Mouse (Mus musculus) kidney, embryonic 14.5 days (tissue): ENCODE data around the gene Nckap5l. TPM values are rescaled to one million over a fixed set of nuclear protein-coding genes. Genes with fewer than 3 reads are reported as not detected.

ENCODE experiments used
- ATAC-seq: fragments of 200-750 bp; cut with Nextera tagmentation; 2 replicates; pipeline ENCODE4 v1.8.0; 2017; ENCODE audit warnings: moderate number of reproducible peaks, mild to moderate bottlenecking, moderate TSS enrichment, moderate library complexity; ENCODE audit not compliant: low FRiP score, low TSS enrichment
- H3K27ac ChIP-seq: fragments of 300-500 bp; sonication (generic); 2 replicates; pipeline ENCODE4 v1.5.1; 2014; ENCODE audit warnings: low read depth, mild to moderate bottlenecking, low read length, moderate library complexity, mixed read lengths
- H3K27me3 ChIP-seq: fragments of 300-500 bp; sonication (generic); 2 replicates; pipeline ENCODE4 v1.6.1; 2014; ENCODE audit warnings: mild to moderate bottlenecking, low read length; ENCODE audit not compliant: control insufficient read depth, insufficient read depth
- H3K36me3 ChIP-seq: fragments of 300-500 bp; sonication (generic); 2 replicates; pipeline ENCODE4 v1.6.1; 2014; ENCODE audit warnings: low read length, mixed read lengths; ENCODE audit not compliant: control insufficient read depth, insufficient read depth
- H3K4me1 ChIP-seq: fragments of 300-500 bp; sonication (generic); 2 replicates; pipeline ENCODE4 v1.6.1; 2014; ENCODE audit warnings: low read length, mixed read lengths; ENCODE audit not compliant: control insufficient read depth, insufficient read depth
- H3K4me2 ChIP-seq: fragments of 300-500 bp; sonication (generic); replicated peaks from 2 replicates; pipeline ENCODE4 v1.6.1; 2014; ENCODE audit warnings: low read depth, mild to moderate bottlenecking, low read length
- H3K4me3 ChIP-seq: fragments of 300-500 bp; sonication (generic); 2 replicates; pipeline ENCODE4 v1.5.1; 2014; ENCODE audit warnings: mild to moderate bottlenecking, low read length
- H3K9ac ChIP-seq: fragments of 300-500 bp; sonication (generic); 2 replicates; pipeline ENCODE4 v1.6.1; 2014; ENCODE audit warnings: low read depth, mild to moderate bottlenecking, low read length, moderate library complexity
- H3K9me3 ChIP-seq: fragments of 300-500 bp; sonication (generic); 2 replicates; pipeline ENCODE4 v1.6.1; 2016; ENCODE audit warnings: low read length; ENCODE audit not compliant: control insufficient read depth
- whole genome bisulfite sequencing: fragments of 180-500 bp; shearing (Covaris S2); extraction: QIAGEN DNeasy Blood & Tissue Kit; methylation state at CpG from one replicate; pipeline ENCODE4 v1.1.7; 2014; 5-methylcytosine and 5-hydroxymethylcytosine counted together
- polyA plus RNA-seq: library from polyadenylated mRNA; unstranded; fragments of >200 nt; fragmentation: Nextera tagmentation; extraction: Ambion mirVana; gene quantifications from 2 replicates; pipeline ENCODE4 v1.2.1, GENCODE M21; 2014

The Nckap5l gene
- polyA plus RNA-seq, 1 experiment from 2014 or later: 11.8 TPM

- Histone ChIP-seq H3K4me3 (no peak overlapping the region), H3K27me3 (no peaks in the 10 kb centered on the region), H3K27ac (peak overlapping the region; percentile 31; the same call in 1 of the 2 replicates), H3K9me3 (no peaks in the 10 kb centered on the region), H3K36me3 (no peaks in the 10 kb centered on the region), H3K9ac (no peak overlapping the region), H3K4me2 (no peak overlapping the region), H3K4me1 (peaks cover 44% of the 10 kb centered on the region)
- ATAC-seq: no peak
- WGBS: 76% methylated on average over 4 of the region's 4 CpGs
Observed at GRCm38 (mm10) chr15:99498356-99498755, 40.8 kb upstream of the Nckap5l start.

GRCm38 (mm10) chr15:99497527-99498242 is 40.1 kb upstream of the Nckap5l start:
- Histone ChIP-seq H3K27ac (peak overlapping the region; percentile 31; the same call in 1 of the 2 replicates), H3K27me3 (no peaks in the 10 kb centered on the region), H3K4me3 (no peak overlapping the region), H3K36me3 (no peaks in the 10 kb centered on the region), H3K9ac (no peak overlapping the region), H3K4me1 (peaks cover 44% of the 10 kb centered on the region), H3K4me2 (no peak overlapping the region), H3K9me3 (no peaks in the 10 kb centered on the region)
- 36% methylated on average over 12 of the region's 12 CpGs for WGBS
- ATAC-seq: no peak

GRCm38 (mm10) chr15:99497061-99497460 is 39.5 kb upstream of the Nckap5l start:
- Histone ChIP-seq H3K27me3 (no peaks in the 10 kb centered on the region), H3K9ac (no peak overlapping the region), H3K9me3 (no peaks in the 10 kb centered on the region), H3K36me3 (no peaks in the 10 kb centered on the region), H3K4me2 (no peak overlapping the region), H3K4me3 (no peak overlapping the region), H3K27ac (no peak overlapping the region), H3K4me1 (peaks cover 41% of the 10 kb centered on the region)
- peak; percentile 37; the same call in 1 of the 2 replicates for ATAC-seq
- 14% methylated on average over 4 of the region's 4 CpGs for WGBS

- Histone ChIP-seq H3K4me2 (no peak overlapping the region), H3K27ac (no peak overlapping the region), H3K9me3 (no peaks in the 10 kb centered on the region), H3K27me3 (no peaks in the 10 kb centered on the region), H3K36me3 (no peaks in the 10 kb centered on the region), H3K4me3 (no peak overlapping the region), H3K4me1 (no peaks in the 10 kb centered on the region), H3K9ac (no peak overlapping the region)
- ATAC-seq: no peak
- WGBS: 72% methylated on average over 6 of the region's 6 CpGs
Observed at GRCm38 (mm10) chr15:99484745-99485144, 27.2 kb upstream of the Nckap5l start.

GRCm38 (mm10) chr15:99475814-99476213 is 18.3 kb upstream of the Nckap5l start:
- no peak overlapping the region for H3K27ac ChIP-seq
- H3K36me3 ChIP-seq: no peaks in the 10 kb centered on the region
- H3K9me3 ChIP-seq: no peaks in the 10 kb centered on the region
- no peak for ATAC-seq
- no peak overlapping the region for H3K4me2 ChIP-seq
- peaks cover 7% of the 10 kb centered on the region; the same call in 1 of the 2 replicates for H3K4me1 ChIP-seq
- no peak overlapping the region for H3K4me3 ChIP-seq
- 83% methylated on average over 1 of the region's 1 CpGs for WGBS
- H3K9ac ChIP-seq: no peak overlapping the region
- no peaks in the 10 kb centered on the region for H3K27me3 ChIP-seq

GRCm38 (mm10) chr15:99474576-99474926 is 17.0 kb upstream of the Nckap5l start, which contains the start of gene Bcdin3d:
Gene Bcdin3d (minus strand): TSS chr15:99474730.
- H3K4me3 ChIP-seq: peak within 1 kb of the TSS; percentile 72
- H3K27ac ChIP-seq: peak within 1 kb of the TSS; percentile 87
- H3K4me2 ChIP-seq: peak within 1 kb of the TSS; percentile 57
- peak within 1 kb of the TSS; percentile 83 for H3K9ac ChIP-seq
- H3K4me1 ChIP-seq: peaks cover 7% of the 10 kb centered on the region; the same call in 1 of the 2 replicates
- H3K36me3 ChIP-seq: peaks cover 4% of the 10 kb centered on the region; the same call in 1 of the 2 replicates
- no peaks in the 10 kb centered on the region for H3K9me3 ChIP-seq
- WGBS: under 1% methylated on average over 26 of the region's 26 CpGs
- peak; percentile 85 for ATAC-seq
- H3K27me3 ChIP-seq: no peaks in the 10 kb centered on the region

GRCm38 (mm10) chr15:99473801-99474575 is 16.4 kb upstream of the Nckap5l start:
- H3K9me3 ChIP-seq: no peaks in the 10 kb centered on the region
- peak; percentile 82 for ATAC-seq
- H3K4me1 ChIP-seq: peaks cover 7% of the 10 kb centered on the region; the same call in 1 of the 2 replicates
- H3K4me2 ChIP-seq: peak overlapping the region; percentile 57
- no peaks in the 10 kb centered on the region for H3K27me3 ChIP-seq
- H3K36me3 ChIP-seq: peaks cover 4% of the 10 kb centered on the region; the same call in 1 of the 2 replicates
- peak overlapping the region; percentile 83 for H3K9ac ChIP-seq
- peak overlapping the region; percentile 87 for H3K27ac ChIP-seq
- WGBS: 5% methylated on average over 38 of the region's 38 CpGs
- H3K4me3 ChIP-seq: peak overlapping the region; percentile 72

- H3K27ac ChIP-seq: no peak overlapping the region
- H3K9ac ChIP-seq: no peak overlapping the region
- no peaks in the 10 kb centered on the region for H3K27me3 ChIP-seq
- H3K4me3 ChIP-seq: no peak overlapping the region
- no peak overlapping the region; the same call in 1 of the 2 replicates for H3K4me2 ChIP-seq
- peaks cover 7% of the 10 kb centered on the region; the same call in 1 of the 2 replicates for H3K4me1 ChIP-seq
- 85% methylated on average over 7 of the region's 7 CpGs for WGBS
- H3K9me3 ChIP-seq: no peaks in the 10 kb centered on the region
- H3K36me3 ChIP-seq: peaks cover 4% of the 10 kb centered on the region; the same call in 1 of the 2 replicates
- no peak for ATAC-seq
Observed at GRCm38 (mm10) chr15:99472972-99473371, 15.4 kb upstream of the Nckap5l start.

GRCm38 (mm10) chr15:99471677-99472063 is 14.1 kb upstream of the Nckap5l start:
- Histone ChIP-seq H3K36me3 (peaks cover 4% of the 10 kb centered on the region; the same call in 1 of the 2 replicates), H3K9ac (no peak overlapping the region), H3K27ac (no peak overlapping the region), H3K4me3 (no peak overlapping the region), H3K4me1 (peaks cover 7% of the 10 kb centered on the region; the same call in 1 of the 2 replicates), H3K9me3 (no peaks in the 10 kb centered on the region), H3K4me2 (no peak overlapping the region), H3K27me3 (no peaks in the 10 kb centered on the region)
- WGBS: 70% methylated on average over 14 of the region's 14 CpGs
- ATAC-seq: no peak
